Mouse (Mus musculus) CD4-positive, CD25-positive, alpha-beta regulatory T cell, adult 2 months (primary cell): ENCODE data around the gene Itgam.

Source experiments
- DNase-seq: peaks from one replicate; pipeline ENCODE4 v3.0.0-alpha.2; 2012; ENCODE audit warnings: low read depth, low spot score

Itgam gene

DNA sequence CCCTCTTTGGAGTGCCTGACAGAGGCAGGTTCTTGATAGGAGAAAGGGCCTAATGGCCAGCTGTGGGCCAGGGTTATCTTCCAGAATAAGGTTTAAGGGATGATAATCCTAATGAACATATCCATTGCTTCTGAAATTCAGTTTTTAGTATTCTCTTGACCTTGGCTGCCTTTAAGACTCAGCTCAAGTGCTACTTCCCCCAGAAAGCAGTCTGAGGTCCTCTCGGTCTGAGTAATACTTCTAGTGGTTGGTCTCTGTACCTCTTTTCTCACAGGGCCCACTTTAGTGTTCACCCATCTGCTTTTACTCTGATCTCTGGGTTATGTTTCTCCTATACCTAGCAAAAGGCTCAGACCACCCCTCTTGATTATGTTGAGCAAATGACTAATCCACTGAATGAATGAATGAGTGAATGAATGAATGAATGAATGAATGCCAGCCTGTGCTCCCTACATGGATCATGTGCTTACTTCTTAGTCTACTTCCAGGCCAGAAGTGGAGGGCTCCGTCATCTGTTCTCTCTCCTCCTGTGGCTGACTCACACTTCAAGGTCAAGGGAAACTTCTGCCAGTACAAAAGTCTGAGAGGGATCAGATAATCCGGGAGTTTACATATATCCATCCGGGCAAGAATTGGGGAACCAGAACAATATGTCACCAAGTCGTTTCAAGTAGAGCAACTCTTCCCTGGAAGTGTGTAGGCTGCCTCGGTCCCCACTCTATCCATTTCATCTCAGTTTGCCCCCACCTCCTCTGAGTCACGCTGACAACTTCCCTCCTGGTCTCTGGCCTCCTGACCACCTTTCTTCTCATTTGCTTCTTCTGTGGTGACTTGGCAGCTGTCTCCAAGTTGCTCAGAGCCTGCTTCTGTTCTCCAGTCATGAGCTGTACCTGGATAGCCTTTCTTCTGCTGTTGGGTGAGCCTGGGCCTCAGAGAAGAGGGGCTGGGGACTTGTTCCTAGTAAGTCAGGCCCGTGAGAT lies 66.6 kb downstream of the Itgam start, which contains the start of gene Itgax:
TSS of gene Itgax (plus strand) at position 807 of the 980 bp plus-strand sequence.
- DNase-seq: no peak

DNA sequence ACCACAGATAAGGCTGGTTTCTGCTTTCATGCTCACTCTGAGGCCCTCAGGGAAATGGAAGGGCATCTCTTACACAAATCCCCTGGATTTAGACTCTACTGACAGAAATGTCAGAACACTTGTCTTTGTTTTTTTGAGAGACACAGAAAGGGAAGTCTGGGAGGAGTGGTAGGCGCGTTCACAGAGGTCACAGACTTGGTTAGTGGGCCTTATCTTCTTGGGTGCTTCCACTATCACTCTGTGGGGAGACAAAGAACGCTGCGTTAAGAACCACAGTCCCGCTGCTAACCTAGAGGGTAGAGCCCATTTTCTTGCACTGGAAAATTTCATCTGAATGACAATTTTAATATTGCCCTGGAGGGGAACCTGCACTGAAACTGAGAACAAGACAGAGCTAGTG lies 69.7 kb downstream of the Itgam start:
- no peak for DNase-seq

DNA sequence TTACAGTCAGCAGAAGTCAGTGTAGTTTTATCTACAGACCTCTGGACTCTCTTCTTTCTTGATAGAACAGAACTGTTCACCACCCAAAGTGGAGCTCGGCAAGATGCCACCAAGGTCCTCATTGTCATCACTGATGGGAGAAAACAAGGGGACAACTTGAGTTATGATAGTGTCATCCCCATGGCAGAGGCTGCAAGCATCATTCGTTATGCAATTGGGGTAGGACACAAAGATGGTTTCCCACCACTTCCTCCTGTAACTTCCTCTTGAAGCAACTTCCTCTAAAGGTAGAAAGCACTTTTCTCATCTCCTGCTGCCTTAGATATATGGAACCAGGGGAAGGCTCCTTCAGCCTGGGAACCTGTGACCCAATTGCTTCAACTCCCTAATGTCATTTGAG lies 71.2 kb downstream of the Itgam start:
- peak; percentile 25 for DNase-seq

DNA sequence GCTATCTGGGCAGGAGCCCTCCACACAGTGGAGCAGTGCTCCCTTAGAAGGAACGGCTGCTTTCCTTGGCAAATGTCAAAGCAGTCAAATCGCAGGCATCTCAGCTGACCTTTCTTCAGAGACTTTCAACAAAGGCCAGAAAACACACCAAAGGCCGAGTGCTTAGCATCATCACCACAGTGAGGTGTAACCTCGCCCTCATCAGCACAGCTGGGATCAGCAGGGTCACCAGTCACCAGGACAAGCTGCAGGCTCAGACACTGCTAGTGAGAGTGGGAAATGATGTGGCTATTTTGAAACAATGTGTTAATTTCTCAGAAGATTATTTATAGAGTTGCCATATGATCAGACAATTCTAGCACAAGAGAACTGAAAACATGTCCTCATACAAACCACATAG lies 74.5 kb downstream of the Itgam start:
- no peak for DNase-seq

DNA sequence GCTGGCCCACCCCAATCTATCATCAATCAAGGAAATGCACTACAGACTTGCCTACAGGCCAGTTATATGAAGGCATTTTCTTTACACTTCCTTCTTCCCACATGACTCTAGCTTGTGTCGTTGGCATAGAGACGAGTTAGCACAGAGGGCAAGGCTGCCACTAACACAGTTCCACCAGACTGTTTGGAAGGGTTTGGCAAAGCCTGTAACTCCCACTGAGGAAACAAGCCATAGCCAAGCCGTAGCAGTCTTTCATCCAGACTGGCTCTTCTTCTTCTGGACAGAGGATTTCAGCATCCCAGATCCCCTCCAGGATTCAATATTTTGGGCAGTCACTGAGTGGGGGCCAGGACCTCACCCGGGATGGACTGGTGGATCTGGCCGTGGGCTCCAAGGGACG lies 77.2 kb downstream of the Itgam start:
- no peak for DNase-seq

DNA sequence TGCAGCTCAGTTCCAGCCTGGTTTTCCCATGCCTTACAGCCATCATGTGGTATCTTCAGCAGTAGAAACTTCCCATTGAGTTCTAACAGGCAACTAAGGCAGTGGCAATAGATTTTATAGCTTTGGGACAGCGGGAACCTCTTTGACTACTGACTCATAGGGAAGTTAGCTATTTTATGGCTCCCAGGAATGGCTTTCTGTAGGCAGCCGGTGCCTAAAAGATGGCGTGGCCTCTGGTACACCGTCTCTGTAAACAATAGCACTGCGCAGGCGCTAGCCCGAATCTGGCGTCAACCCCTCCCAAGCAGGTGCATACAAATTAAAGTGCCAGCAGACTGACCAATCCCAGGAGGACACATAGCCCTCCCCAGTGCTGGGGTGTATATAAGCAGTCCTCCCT lies 88.5 kb downstream of the Itgam start:
- no peak for DNase-seq

DNA sequence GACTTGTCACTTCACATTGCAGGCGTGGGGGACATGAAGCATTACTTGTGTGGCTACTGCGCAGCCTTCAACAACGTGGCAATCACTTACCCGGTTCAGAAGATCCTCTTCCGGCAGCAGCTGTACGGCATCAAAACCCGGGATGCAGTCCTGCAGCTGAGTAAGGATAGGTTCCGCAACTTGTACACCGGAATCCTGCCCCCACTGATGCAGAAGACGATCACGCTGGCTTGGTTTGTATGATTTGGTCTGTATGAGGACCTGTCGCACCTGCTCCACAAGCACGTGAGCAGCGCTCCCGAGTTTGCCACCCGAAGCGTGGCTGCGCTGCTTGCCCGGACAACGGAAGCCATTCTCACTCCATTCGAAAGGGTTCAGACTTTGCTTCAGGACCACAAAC lies 91.6 kb downstream of the Itgam start, which contains the start of gene Itgad:
TSS of gene Itgad (plus strand) at position 301 of the 400 bp plus-strand sequence.
- DNase-seq: no peak

DNA sequence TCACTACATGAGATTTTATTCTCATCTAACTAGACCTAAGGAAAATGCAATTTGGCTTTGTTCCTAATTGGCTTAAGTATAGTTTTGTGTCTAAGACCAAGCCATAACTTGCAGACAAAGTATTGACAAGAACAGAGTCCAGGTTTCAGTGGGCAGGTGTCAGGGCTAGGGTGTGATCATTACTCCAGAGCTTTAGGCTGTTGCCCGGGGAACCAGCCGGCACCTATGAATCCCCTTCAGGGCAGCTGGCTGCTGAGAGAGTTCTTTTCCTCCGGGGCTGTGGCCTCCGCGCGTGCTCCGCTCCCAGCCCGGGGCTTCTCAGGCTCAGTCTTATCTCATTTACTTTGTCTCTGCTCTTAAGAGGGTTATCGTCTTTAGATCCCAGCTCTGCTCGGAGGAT lies 92.5 kb downstream of the Itgam start:
- DNase-seq: no peak

DNA sequence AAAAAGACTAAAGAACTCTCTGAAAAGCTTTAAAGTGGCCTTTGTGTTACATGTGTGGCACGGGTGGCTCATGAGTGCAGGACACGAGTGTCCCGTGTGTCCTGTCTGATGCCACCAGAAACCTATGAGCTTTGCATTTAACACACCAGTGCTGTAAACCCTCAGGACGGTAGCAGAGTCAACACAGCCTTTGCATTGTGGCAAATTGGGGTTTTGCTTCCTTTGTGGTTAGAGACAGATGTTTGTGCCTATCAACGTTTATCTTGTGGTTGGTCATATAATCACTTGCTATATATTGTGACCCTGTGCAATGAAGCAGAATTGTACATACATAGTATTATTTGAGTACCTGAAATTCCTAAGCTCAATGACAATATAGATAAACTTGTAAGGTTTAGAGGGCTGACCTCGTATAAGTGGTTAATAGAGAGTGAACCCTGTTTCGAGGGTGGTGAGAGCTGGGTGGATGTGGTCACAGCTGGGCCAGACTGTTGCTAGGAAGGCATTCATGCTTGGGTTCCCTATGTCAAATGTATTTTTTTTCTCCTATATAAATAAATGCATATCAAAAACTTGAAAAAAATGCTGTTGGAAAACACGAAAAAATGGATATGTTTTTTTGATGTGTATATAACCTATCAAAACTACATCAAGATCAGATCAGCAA lies 96.4 kb downstream of the Itgam start:
- DNase-seq: peak; percentile 11

DNA sequence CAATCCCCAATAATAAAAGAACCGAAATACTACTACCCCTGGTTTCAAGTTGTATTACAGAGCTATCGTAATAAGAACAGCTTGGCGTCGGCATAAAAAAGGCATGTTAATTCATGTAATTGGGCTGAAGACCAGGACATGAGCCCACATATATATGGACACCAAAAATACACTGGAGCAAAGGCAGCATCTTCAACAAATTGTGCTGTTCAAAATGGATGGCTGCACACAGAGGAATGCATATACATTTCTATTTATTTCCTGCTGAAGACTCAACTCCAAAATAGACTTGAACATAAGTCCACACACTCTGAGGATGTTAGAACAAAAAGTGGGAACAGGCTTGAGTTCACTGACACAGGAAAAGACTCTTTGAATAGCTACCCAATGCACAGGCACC lies 101.6 kb downstream of the Itgam start:
- DNase-seq: no peak

DNA sequence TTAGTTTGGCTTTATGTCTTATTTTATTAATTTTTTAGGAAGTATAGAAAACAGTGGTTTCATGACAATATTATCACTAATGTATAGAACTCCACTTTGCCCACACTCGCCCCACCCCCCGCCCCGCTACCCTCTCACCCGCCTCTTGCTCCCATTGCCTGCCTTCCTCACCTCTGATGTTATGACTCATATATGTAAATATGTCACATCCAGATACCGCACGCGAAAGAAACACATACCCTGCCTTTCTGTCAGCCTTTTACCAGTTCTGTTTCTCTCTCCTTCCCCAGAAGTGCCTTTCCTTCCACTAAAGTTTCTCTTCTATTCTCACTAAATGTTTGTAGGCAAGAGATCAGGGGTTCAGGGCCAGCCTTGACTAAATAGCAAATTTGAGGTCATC lies 104.0 kb downstream of the Itgam start:
- peak; percentile 39 for DNase-seq
